In the genomic region with DNA sequence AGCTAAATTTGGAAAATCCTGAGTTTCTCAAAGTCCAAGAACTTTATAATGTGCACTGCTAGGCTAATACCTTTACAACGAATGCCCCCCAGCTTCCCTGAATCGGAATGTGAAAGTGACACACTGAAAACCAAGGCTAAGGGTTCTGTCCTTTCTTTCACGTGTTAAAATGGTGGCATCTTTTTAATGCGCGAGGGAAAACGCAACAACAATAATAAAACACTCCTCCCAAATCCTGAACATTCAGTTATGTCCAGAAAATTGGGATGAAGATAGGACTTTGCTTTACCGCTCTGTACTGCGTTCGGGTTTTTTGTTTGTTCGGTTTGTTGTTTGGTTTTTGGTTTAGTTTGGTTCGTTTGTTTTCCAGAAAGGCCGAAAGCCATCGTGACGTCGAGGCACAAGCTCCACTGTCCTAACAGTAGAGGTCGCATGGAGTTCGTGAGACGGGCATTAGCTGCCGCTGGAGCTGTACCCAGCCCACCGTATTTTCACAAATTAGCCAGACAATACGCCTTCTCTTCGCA, we compare ENCODE assay signal across 9 mouse cellular contexts. TPM values are rescaled to one million over a fixed set of nuclear protein-coding genes. Genes with fewer than 3 reads are reported as not detected.
DNase-seq lines count a peak whose midpoint lies in the region; ATAC-seq and TF ChIP-seq lines count a peak whose summit lies in the region.
"Had no signal": no experiment of that assay in that cellular context is flagged by ENCODE, and none has a peak within 500 bp of the region (broad histone marks: within the 10 kb centered on the region; RNA-seq: fewer than 3 reads in every experiment).

No protein-coding gene starts in this region.

- H3K36me3 ChIP-seq in ES-E14 (ENCODE audit: control insufficient read depth, insufficient read depth, low read length, poor library complexity, severe bottlenecking): no peaks in the 10 kb centered on the region
- no peaks in the 10 kb centered on the region for H3K36me3 ChIP-seq in forebrain, embryonic 14.5 days (ENCODE audit: control insufficient read depth, insufficient read depth, low read length)
- no peaks in the 10 kb centered on the region for H3K36me3 ChIP-seq in thymus, adult 2 months (ENCODE audit: control insufficient read depth, insufficient read depth, low read length)

- peak overlapping the region; percentile 90 for H3K27ac ChIP-seq in ES-E14 (ENCODE audit: insufficient read depth, low read depth, low read length, poor library complexity, severe bottlenecking)
- peak overlapping the region; percentile 97 for H3K27ac ChIP-seq in forebrain, embryonic 14.5 days (ENCODE audit: low read depth, low read length)
- H3K27ac ChIP-seq in thymus, adult 2 months (ENCODE audit: control insufficient read depth, insufficient read depth, low read length): peak overlapping the region; percentile 92

- no peaks in the 10 kb centered on the region for H3K9me3 ChIP-seq in ES-E14 (ENCODE audit: control insufficient read depth, insufficient read depth, low read depth, low read length)
- H3K9me3 ChIP-seq in forebrain, embryonic 14.5 days (replicated peaks; ENCODE audit: control insufficient read depth, low read length): no peaks in the 10 kb centered on the region

- WGBS in forebrain, embryonic 14.5 days: under 1% methylated on average over 22 of the region's 22 CpGs
- WGBS in lung, adult 2 months: under 1% methylated on average over 22 of the region's 22 CpGs
- WGBS in thymus, adult 2 months: 2% methylated on average over 22 of the region's 22 CpGs

- peak overlapping the region; percentile 81 to 88 for H3K4me3 ChIP-seq in ES-E14 (ENCODE audit: insufficient read depth in 1 of 2, low read depth in 1 of 2, low read length in 2 of 2, poor library complexity in 1 of 2, severe bottlenecking in 1 of 2)
- peak overlapping the region; percentile 60 for H3K4me3 ChIP-seq in forebrain, embryonic 14.5 days (ENCODE audit: low read depth, low read length)
- H3K4me3 ChIP-seq in lung, adult 2 months (replicated peaks; ENCODE audit: extremely low read depth, low read depth, low read length): peak overlapping the region; percentile 85
- H3K4me3 ChIP-seq in thymus, adult 2 months (ENCODE audit: control insufficient read depth, insufficient read depth, low read length): peak overlapping the region; percentile 90

- in situ Hi-C loops in ES-E14 (cut with MboI; ENCODE audit: low sequenced_read_pairs in 2 of 2, unreplicated experiment in 2 of 2): no loop called here

- TF ChIP-seq CTCF in lung, adult 2 months (IDR thresholded peaks at IDR 0.05; ENCODE audit: insufficient read depth, low read length): peak; percentile 85
- no peak; the same call in 1 of the 2 replicates for TF ChIP-seq CTCF in thymus, adult 2 months (IDR thresholded peaks at IDR 0.05; ENCODE audit: borderline replicate concordance, control insufficient read depth, extremely low read depth, insufficient read depth, low read length, poor library complexity)

- ATAC-seq in forebrain, embryonic 14.5 days: peak; percentile 60
- peak; percentile 65 for ATAC-seq in neutrophil, adult 5-6 weeks (ENCODE audit: extremely low read depth, insufficient number of reproducible peaks, low FRiP score, poor library complexity, severe bottlenecking)

- peak overlapping the region; percentile 94 for H3K9ac ChIP-seq in ES-E14 (ENCODE audit: insufficient read depth, low read depth, low read length, poor library complexity, severe bottlenecking)
- peak overlapping the region; percentile 85 for H3K9ac ChIP-seq in forebrain, embryonic 14.5 days (ENCODE audit: low read length)

- no peaks in the 10 kb centered on the region for H3K27me3 ChIP-seq in forebrain, embryonic 14.5 days (replicated peaks; ENCODE audit: control insufficient read depth, insufficient read depth, low read length)
- no peaks in the 10 kb centered on the region for H3K27me3 ChIP-seq in thymus, adult 2 months (ENCODE audit: control insufficient read depth, insufficient read depth, low read length)

- no peak for DNase-seq in ES-E14 (ENCODE audit: low read depth, low spot score)
- peak; percentile 47 for DNase-seq in cerebellum, adult 11 months
- peak; percentile 91 for DNase-seq in forebrain, embryonic 14.5 days (ENCODE audit: low spot score)
- peak; percentile 68 for DNase-seq in heart, postnatal 4 days
- peak; percentile 40 to 68 for DNase-seq in layer of hippocampus, adult 18-20 months (ENCODE audit: low spot score in 2 of 2)
- peak; percentile 61 for DNase-seq in lung, adult 2 months
- peak; percentile 48 for DNase-seq in thymus, adult 2 months

- peak overlapping the region; percentile 63 for H3K4me2 ChIP-seq in forebrain, embryonic 14.5 days (ENCODE audit: low read length)

- peak; percentile 66; the same call in 1 of the 2 replicates for TF ChIP-seq POLR2A in lung, adult 2 months (IDR thresholded peaks at IDR 0.05; ENCODE audit: borderline replicate concordance, extremely low read depth, low read depth, low read length)
- TF ChIP-seq POLR2A in thymus, adult 2 months (IDR thresholded peaks at IDR 0.05; ENCODE audit: control insufficient read depth, extremely low read depth, insufficient read depth, low read length, poor library complexity): no peak

- peaks cover 6 to 7% of the 10 kb centered on the region in 2 experiments; a peak in 3 of 4 replicates for H3K4me1 ChIP-seq in ES-E14 (ENCODE audit: control insufficient read depth in 2 of 2, insufficient read depth in 2 of 2, low read length in 2 of 2, poor library complexity in 1 of 2)
- peaks cover 5% of the 10 kb centered on the region; the same call in 1 of the 2 replicates for H3K4me1 ChIP-seq in forebrain, embryonic 14.5 days (ENCODE audit: control insufficient read depth, insufficient read depth, low read length)
- H3K4me1 ChIP-seq in lung, adult 2 months (ENCODE audit: control insufficient read depth, insufficient read depth, low read length): peaks cover 4% of the 10 kb centered on the region; the same call in 1 of the 2 replicates
- no peaks in the 10 kb centered on the region for H3K4me1 ChIP-seq in thymus, adult 2 months (replicated peaks; ENCODE audit: control insufficient read depth, insufficient read depth, low read length)

TF ChIP-seq in ES-E14, 5 proteins besides CTCF, POLR2A, EP300 and RAD21:
- TF ChIP-seq CHD2 (IDR thresholded peaks at IDR 0.05; ENCODE audit: low read depth, low read length) (no peak), ZC3H11A (IDR thresholded peaks at IDR 0.05; ENCODE audit: borderline replicate concordance, low read depth, low read length) (peak; percentile 57; the same call in 1 of the 2 replicates)

RNA-seq across cellular contexts. Expression of a gene that starts 6.3 kb away (rescaled TPM):
- total RNA-seq in ES-E14 (2012; rRNA removed): 265 and 309 TPM in 2 replicates
- 22.2 and 24.1 TPM in 2 replicates for polyA plus RNA-seq in forebrain, embryonic 14.5 days (2014; fragmentation: Nextera tagmentation; extraction: Ambion mirVana)
- total RNA-seq in heart, postnatal 4 days (2021): 10 to 100 TPM; 66.4 to 68.2 TPM
- 10 to 100 TPM; 56.0 to 60.8 TPM for total RNA-seq in layer of hippocampus, adult 18-20 months (2021)
- 29.2 and 85.9 TPM in 2 replicates for polyA plus RNA-seq in lung, adult 2 months (2012; rRNA removed)
- 3.4 and 4.2 TPM in 2 replicates for total RNA-seq in neutrophil, adult 5-6 weeks (2017)
- polyA plus RNA-seq in thymus, adult 2 months (2012; rRNA removed): 5.6 and 7.9 TPM in 2 replicates

RNA-seq across cellular contexts. Expression of a gene that starts 54.2 kb away (rescaled TPM):
- total RNA-seq in ES-E14 (2012; rRNA removed): not detected in 2 replicates
- polyA plus RNA-seq in forebrain, embryonic 14.5 days (2014; fragmentation: Nextera tagmentation; extraction: Ambion mirVana): not detected in 2 replicates
- total RNA-seq in heart, postnatal 4 days (2021): under 1 TPM in 1 of 2 experiments, not detected in 1; 0.41 TPM
- total RNA-seq in layer of hippocampus, adult 18-20 months (2021): not detected
- 0.27 and 1.7 TPM in 2 replicates for polyA plus RNA-seq in lung, adult 2 months (2012; rRNA removed)
- not detected in 2 replicates for total RNA-seq in neutrophil, adult 5-6 weeks (2017)
- 0.64 and 0.82 TPM in 2 replicates for polyA plus RNA-seq in thymus, adult 2 months (2012; rRNA removed)
- total RNA-seq: layer of hippocampus, postnatal 36 days had no signal

Comparison
In these comparisons a context has a peak if more than half of its experiments do, and no peak if none do; other contexts are left out.
1. RNA of a gene that starts 6.3 kb away (total RNA-seq): 265 to 309 TPM in ES-E14, 66.4 to 68.2 TPM in heart, postnatal 4 days and 56.0 to 60.8 TPM in layer of hippocampus, adult 18-20 months; 3.4 to 4.2 TPM in neutrophil, adult 5-6 weeks; every median in the first group is over 10 times any median in the second.
2. Peak in every context shown above with its lines, with median percentiles within 50 percentile points of each other: H3K27ac ChIP-seq and H3K4me3 ChIP-seq.